Mouse (Mus musculus) naive thymus-derived CD4-positive, alpha-beta T cell, adult 2 months (primary cell): Measurements from ENCODE around the gene Erg.
A peak's percentile ranks its signal among the peaks of the same experiment; 100 is the strongest.

Experiments used
- DNase-seq: peaks from one replicate; pipeline ENCODE4 v3.0.0-alpha.2; 2011; ENCODE audit warnings: low read depth

Gene Erg

DNA sequence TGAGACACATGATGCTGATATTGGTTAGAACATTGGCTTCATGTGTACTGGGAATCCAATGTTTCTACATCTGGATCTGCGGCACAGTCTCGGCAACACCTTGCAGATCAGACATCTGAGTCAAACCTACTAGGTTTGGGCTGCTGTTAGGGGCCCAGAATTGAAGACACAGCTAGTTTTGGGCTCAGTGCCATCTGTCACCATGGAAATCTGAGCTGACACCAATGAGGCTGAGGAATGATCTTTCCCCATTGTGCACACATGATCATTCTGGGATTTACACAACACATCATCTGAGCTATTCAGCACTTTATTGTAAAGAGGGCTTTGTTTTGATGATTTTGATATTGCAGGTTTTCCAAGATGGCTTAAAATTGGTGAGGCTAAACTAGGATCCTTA, 199.4 kb downstream of the Erg start:
- no peak for DNase-seq

DNA sequence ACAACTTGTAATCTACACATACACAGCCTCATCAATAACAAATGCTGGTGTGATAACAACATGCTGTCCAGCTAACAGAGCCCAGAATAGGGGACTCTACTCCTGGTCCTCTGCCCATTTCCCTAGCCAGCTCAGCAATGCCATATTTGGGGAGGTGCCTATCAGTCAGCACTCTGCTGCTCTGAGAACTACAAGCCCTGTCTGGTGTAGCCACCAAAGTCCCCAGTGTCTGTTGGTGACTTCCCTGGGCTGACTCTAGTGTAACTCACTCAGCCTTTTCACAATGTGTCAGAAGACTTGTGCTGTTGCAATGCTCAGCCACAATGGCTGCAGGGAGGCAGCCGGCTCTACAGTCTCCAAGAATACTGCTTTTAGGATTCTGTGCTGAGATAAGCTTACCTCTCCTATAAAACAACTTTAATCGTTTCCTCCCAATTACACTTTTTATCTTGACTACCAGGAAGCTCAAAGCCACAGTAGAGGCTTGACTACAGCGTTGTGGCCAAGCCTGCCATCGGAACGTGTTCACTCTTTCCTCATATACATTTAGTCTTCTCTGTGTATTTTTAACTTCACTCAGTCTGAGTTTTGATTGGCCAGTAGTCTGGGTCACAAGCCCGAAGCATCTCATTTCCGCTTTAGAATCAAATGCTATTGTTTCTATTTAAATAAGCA, 201.0 kb downstream of the Erg start:
- DNase-seq, result peak; percentile 31

DNA sequence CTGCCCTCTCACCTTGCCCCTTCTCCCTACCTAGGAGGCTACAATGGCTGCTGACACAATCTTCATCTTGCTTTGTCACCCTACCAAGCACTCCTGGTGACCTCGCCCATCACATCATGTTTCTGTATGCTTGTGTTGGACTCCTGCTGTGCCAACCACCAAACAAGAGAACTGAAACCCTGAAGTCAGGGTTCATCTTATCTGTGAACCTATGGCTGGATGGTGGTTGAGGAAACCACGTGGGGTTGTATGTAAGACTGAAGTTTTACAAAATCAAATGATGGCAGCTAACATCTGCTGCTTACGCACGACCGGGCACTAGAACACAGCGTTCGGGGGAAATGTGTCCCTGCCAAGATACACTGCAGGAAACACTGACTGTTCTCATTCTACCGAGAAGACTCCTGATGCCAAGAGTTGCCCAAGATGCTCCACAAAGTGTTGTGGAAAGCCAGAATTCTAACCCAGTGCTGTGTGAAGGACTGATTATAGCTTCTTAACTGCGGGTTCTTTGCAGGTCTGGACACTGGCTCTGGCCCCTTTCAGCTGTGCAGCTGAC, 201.7 kb downstream of the Erg start:
- DNase-seq, result no peak

DNA sequence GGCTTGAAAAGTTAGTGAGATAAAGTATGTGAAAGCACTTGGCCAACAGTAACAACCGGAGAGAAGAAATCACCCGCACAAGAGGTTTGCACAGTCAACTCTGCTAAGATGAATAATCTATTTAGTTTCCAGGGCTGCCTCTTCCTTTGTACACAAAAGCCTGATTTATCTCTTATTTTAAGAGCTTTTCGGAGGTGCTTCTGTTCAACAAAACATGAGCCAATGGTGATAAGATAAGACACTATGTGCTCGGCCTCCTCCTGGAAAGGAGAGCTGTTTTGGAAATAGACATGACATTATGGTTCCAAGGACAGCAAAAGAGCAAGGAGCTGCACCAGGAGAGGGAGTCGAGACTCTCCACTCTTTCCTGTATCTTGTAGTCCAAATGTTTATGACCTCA, 204.1 kb downstream of the Erg start:
- DNase-seq, result no peak

DNA sequence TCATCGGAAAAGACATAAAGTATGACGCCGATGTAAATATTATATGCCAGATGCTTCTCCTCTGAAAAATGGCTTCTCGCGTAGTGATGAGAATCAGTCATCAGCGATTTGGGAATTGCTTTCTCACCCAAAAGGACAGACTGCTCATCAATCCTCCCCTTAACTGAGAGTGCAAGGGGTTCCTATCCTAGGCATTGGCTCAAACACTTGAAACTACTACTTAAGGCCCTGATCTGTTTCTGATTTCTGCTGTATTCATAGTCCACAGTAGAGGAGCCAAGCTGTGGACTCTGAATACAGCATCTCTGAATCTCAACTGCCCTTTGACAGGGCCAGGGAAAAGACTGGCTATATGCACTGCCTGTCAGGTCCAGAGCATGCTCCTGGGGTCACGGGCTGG, 209.6 kb downstream of the Erg start:
- no peak for DNase-seq

DNA sequence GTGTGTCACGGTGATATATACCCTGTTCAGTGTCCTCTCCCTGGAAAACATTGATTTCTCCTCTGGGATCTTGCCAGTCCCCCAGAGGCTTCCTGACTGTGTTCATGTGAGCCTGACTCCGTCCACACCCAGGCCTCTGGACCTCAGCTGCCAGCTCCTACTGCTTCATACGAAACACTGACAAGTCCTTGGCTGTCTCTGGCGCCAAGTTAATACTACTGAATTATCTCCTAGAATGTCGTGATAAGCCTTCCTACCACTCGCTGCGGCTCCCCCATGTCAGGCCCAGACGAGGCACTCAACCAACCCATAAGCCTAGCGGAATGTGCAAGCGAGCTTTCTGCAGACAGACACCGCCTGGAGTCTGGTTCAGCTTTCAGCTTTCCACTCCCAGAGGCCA, 210.0 kb downstream of the Erg start:
- no peak for DNase-seq

DNA sequence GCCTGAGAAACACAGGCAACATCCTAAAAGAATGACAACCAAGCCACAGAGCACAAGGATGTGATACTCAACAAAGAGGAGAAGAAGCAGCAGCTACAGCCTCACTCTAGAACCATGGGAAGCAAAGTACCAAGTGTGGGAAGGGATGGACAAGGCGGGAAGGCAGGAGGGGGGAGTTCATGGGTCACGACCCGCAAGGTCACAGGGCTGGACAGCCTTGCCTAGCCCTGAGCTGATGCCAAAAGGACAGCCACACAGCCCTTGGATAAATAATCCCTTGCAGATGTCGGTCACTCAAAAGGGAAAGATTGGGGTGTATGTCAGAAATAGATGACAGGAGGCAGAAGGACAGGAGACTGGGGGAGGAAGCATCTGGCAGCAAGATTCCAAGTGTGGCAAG, 211.7 kb downstream of the Erg start:
- no peak for DNase-seq

DNA sequence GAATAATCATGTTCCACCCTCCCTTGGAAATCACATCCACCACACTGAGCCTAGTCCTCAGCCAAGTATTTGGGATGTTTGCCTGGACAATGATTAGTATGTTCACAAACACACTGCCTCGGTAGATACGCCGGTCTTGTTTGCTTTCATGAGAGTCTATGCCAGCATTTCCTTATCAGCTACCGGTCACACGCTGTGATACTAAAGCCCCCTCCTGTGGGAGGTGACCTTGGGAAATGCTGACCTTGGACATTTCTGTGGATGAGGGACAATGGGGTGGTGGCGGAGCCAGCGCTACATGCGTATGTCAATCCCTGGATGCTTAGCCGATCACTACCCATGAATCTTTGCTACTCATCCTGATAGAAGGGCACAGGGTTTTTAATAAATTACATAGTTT, 213.4 kb downstream of the Erg start:
- DNase-seq, result no peak

DNA sequence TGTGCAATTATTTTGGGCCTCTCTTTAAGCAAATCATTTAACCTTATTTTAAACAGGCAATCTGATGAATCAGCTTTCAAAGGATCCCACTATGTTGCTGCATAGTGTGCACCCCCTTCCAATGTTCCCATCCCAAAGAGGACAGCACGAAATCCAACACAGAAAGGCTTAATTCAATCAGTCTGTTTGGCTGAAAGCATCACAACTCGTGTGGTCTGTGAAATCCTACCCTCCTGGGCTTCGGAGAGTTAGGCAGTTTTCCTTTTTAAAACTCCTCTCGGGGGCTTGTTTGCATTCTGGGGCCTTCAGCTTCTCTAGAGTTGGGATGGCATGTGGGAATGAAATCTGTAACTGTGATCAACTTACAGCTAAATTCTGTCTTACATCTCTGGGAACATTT, 214.7 kb downstream of the Erg start:
- no peak for DNase-seq

DNA sequence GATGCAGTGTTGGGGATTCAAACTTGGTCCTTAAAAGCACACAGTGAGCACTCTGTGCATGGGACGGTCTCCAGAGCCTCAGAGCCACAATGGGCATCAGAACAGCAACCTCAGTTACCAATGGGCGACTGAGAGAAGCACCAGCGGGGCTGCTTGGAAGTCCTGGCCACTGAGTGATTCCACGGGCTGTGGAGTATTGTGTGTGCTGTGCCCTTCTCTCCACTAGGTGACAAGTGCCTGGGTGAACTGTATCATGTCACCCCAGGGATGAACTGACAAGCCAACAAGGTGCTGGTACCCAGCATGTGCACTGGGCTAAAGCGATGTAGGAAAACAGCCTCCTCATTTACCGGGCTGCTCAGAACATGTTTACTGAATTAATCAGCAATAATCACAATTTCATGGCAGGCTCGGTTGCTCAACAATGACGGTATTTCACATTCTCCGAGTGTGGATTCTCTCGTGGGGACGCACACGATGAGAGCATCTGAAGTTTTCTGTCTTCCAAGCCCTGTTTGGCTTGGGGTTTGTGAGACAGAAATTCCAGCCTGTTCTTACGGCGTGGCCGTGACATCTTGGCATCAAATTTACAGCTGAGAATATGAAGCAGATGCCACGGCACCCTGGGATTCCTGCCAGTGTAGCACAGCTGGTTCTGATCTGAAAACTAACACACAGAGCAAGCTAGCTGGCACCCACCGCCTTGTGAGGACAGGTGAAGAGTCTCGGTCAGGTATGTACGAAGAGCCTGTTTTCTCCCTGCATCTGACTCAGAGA, 219.2 kb downstream of the Erg start:
- DNase-seq, result no peak

DNA sequence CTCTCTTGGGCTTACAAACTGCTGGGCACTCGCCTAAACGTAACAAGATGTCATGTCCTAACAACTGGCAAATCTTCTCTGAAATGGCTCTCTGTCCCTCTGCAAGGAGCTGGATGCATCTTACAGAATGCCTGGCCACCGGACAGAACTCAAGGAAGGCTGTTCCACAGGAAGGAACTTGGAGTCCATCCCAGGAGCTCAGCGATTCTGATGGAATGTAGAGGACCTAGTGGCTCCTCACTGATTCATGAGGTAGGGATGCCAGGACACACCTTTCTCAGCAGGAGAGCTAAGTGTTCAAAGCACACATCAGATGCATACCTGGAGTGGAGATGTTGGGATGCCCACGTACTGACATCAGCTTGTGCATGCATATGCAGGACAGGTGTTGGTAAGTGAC, 221.2 kb downstream of the Erg start:
- DNase-seq, result no peak

DNA sequence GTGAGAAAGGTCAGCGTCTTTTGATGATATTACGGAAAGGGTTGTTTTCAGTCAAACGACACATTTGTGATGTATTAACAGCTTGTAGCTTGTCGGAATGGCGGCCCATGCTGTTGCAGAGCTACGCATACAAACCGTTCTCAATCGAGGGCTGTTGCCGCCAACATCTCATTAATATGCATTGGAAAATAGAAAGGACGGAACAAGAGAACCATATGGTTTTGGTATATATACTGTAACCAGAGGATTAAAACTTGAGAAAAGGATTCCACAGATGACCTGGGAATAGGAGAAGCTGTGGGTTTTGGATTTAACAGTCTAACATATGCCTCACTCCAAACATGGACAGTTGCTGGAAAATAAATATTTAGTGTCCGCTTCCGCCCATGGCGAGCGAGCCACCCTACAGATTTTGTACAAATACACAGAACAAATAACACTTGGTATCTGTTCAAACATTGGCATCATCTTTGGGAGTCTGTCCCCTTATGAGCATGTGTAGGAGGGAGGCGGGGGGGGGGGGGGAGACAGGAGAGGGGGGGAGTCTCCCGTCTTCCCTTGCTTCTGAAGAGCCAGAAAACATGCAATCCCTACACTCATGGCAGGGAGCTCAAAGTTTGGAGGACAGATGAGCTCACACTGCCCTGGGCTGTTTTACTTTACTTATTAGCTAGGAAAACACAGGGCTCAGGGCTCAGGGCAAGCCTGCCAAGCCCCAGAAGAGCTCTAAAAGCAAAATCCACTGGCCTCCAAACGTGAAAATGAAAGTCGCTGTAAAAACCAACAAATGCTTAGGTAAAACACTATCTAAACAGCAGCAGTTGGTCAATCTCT, 222.5 kb downstream of the Erg start:
- DNase-seq, result no peak

DNA sequence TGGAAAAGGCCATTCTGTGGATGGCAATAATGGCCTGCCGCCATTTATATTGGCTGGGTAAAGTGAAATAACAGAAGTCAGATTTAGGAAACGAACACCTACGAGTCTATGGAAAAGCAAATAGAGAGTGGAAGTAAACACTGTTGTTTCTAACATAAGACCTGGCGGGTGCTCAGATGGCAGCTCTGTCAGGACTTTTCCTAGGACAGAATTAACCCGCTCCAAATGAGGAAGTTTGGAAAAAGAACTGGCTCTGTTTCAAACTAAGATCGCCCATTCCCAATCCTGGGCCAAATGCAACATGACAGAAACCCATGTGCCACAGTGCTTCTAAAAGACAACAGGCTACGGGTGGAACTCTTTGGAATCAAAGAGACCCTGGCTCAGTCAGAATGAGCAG, 224.4 kb downstream of the Erg start:
- DNase-seq, result no peak

DNA sequence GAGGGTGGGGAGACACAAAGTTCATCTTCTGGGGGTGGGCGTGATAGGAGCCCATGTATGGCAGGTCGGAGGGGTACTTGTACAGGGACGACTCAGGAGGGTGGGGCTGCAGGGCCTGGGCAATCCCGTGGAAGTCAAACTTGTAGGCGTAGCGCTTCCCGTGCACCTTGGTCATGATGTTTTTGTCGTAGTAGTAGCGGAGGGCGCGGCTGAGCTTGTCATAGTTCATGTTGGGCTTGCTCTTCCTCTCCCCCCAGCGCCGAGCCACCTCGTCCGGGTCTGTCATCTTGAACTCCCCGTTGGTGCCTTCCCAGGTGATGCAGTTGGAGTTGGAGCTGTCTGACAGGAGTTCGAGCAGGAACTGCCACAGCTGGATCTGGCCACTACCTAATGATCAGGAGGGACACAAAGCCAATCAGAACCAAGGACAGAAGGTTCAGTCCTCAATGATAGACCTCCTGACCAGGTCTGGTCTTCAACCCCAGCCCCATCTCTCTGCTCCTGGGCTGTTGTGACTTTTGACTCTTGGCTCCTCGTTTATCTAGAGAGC, 225.4 kb downstream of the Erg start:
- DNase-seq, result no peak

DNA sequence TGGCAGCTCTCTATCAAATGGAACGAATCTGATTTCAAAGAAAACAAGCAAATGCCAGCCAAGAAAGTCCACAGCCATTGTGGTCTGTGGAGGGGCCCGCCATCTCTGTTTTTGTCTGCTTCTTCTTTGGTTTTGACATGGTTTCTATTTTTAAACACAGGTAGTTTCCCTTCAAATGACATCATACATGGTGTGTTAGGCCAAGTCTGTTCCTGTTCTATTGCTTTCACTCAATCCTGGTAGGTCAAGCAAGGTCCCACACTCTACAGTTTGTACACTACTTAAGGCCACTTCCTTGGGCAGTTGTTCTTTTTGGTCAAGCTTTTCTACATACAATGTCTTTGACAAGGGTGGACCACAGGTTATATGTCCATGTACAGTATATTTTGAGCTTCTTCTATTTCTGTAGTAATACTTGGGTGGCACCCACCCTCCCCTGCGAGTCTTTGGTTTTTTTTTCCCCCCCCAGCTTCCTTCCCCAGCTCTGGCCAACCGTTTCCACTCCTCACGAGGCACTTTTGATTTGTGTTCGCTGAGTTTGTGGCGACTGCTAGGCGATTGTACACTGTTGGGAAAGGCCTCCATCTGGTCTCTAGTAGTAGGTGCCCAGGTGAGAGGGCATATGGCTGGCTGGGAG, 226.1 kb downstream of the Erg start:
- DNase-seq, result peak; percentile 57

DNA sequence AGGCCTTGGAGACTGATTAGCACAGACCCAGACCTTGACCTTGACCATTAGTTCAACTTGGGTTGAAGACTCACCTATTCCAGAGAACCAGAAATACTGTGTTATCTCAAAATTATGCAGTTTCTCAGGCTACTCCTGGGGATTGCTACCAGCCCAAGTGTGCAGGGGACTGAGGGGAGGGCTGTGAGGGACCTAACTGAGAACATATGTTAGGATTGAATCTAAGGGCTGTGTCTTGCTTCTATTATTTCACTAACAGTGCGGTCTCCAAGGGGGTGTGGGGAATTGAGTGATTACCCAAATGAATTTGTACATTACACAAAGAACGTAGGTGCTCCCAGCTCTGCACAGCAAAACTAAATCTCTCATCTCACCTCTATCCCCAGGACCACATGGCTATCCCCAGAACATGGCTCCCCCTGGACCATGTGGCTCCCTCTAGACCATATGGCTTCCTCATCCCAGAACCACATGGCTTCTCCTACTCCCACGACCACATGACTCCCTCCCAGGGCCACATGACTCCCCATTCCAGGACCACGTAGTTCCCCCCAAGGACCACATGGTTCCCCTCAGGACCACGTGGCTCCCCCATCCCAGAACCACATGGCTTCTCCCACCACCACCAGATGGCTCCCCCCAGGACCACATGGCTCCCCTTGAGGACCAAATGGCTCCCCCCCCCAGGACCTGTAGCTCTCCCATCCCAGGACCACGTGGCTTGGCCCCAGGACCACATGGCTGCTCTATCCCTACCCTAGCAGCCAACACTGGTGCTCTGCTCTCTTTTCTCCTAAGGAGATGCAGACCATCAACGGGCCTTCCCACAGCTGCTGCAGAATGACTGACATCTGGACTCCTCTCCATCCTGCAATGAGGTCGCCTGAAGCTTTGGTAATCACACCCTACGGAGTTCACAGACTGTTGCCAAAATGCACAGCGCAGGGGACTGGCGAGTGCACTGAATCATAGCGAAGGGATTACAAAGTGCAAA, 229.1 kb downstream of the Erg start:
- no peak for DNase-seq

DNA sequence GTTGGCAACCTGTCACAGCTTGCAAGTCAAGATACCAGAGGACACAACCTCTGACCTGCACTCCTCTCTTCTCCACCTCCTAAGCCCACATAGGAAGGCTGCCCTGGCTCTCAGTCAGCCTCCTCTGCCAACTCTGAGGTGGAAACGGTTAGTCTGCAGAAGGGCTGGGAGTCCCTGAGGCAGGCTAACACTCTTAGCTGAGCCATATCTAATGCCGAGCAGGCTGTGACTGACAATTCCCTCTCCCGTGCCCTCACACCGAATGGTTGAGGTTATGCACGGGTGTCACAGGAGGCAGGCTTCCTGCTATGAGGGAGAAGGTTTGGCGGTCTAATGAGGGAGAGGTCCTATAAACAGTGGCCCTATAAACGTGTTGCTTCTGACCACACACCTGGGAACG, 232.6 kb downstream of the Erg start:
- no peak for DNase-seq

DNA sequence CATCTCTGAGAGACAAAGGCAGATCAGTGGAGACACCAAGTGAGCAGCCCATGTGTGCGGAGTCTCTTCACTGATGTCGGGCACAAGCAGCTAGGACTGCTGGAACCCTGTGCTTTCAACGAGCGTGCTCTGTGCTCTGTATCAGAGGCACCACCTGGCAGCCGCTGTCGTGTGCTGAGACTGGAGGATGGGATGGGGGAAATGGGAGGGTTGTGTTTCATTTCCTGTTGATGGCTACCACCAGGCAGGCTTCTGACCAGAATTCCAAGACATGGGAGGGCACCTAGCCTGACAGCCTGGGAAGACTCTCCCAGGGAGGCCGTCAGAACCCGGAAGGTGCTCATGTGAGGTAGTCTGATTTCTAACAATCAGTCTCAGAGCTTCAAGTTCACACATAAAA, 234.1 kb downstream of the Erg start:
- DNase-seq, result no peak

DNA sequence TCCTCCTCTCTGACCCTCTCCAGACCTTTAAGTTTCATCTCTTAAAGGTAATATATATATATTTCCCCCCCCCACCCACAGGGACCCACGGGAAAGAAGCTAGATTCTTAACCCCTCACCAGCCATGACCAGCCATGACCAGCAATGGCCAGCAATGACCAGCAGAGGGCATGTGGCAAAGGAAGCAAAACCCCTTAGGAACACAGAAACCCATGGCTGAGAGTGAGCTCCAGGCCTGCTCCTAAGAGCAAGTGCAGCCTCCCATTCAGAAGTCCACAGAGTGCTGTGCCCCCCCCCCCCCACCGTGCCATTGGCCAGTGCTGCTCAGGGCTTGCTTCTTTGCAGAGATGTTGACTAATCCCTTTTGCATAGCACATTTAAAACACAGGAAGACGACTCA, 235.9 kb downstream of the Erg start:
- DNase-seq, result peak; percentile 56

DNA sequence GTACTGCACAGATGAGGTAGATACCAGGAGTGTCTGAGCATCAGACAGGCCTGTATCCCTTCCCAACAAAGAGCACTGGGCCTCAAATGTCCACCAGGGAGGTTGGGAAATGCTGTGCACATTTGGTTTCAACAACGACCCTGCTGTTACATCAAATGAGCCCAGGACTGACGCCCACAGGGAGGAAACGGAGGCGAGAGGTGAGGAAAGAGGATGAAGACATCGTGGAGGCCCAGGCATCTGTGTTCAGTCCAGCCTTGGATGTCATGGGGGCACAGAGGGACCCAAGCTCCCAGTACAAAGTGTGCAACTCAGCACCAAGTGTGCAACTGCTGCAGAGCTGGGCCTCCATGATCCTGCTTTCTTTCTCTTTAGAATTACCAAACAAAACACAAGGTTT, 236.6 kb downstream of the Erg start:
- DNase-seq, result no peak

DNA sequence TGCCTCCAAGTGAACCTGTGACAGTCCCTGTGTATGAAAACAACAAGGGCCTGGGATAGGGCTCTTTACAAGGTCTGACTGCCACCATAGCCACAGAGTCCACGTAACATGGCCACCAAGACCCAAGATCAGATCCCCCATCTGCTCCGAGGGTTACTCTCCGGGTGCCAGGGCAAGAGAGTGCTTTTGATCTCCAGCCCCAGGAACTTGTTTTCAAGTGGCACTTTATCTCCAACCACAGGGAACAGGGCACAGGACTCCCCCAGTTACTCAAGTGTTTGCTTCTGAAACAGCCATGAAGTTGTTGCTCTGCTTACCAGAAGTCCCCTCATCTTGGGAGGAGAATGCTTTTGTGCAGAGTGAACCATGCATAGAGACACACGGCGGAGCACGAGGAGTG, 237.0 kb downstream of the Erg start:
- no peak for DNase-seq
